Mouse (Mus musculus) CD4-positive helper T cell, adult 2 months (primary cell): Measurements from ENCODE around the gene Zmym1.
"Not testable (repeated sequence)": the region's sequence is repeated elsewhere in the genome, so short reads cannot be mapped to it uniquely, and the experiment has no call there.

Source experiments
- DNase-seq: peaks from one replicate; pipeline ENCODE4 v3.0.0-alpha.2; 2012; ENCODE audit warnings: low read depth, missing footprints, low spot score

Zmym1 gene

GRCm38 (mm10) chr4:127060585-127061290, at the start of gene Zmym1:
Gene Zmym1 (minus strand): TSS chr4:127061152.
- DNase-seq = peak; percentile 93

GRCm38 (mm10) chr4:127110570-127110969, 49.6 kb upstream of the Zmym1 start:
- DNase-seq = no peak

GRCm38 (mm10) chr4:127107566-127107965, 46.6 kb upstream of the Zmym1 start:
- DNase-seq = no peak

- DNase-seq = not testable (repeated sequence)
Measured at GRCm38 (mm10) chr4:127099552-127099951, 38.6 kb upstream of the Zmym1 start.

- DNase-seq = peak; percentile 49
Measured at GRCm38 (mm10) chr4:127095090-127095489, 34.1 kb upstream of the Zmym1 start.

- DNase-seq = no peak
Measured at GRCm38 (mm10) chr4:127091188-127091587, 30.2 kb upstream of the Zmym1 start.

- no peak for DNase-seq
Measured at GRCm38 (mm10) chr4:127085761-127086160, 24.8 kb upstream of the Zmym1 start.

- no peak for DNase-seq
Measured at GRCm38 (mm10) chr4:127083131-127083530, 22.2 kb upstream of the Zmym1 start.

- DNase-seq = no peak
Measured at GRCm38 (mm10) chr4:127080806-127081205, 19.9 kb upstream of the Zmym1 start.

GRCm38 (mm10) chr4:127076875-127077548, 16.1 kb upstream of the Zmym1 start, which contains the start of gene Zmym6:
Gene Zmym6 (plus strand): TSS chr4:127077383.
- DNase-seq = peak; percentile 96

- no peak for DNase-seq
Measured at GRCm38 (mm10) chr4:127074915-127075314, 14.0 kb upstream of the Zmym1 start.

- no peak for DNase-seq
Measured at GRCm38 (mm10) chr4:127064051-127064450, 3.1 kb upstream of the Zmym1 start.

- DNase-seq = no peak
Measured at GRCm38 (mm10) chr4:127054522-127055198, 6.3 kb downstream of the Zmym1 start.

GRCm38 (mm10) chr4:127053071-127053470, 7.9 kb downstream of the Zmym1 start:
- no peak for DNase-seq

- no peak for DNase-seq
Measured at GRCm38 (mm10) chr4:127051121-127051520, 9.8 kb downstream of the Zmym1 start.

- DNase-seq = no peak
Measured at GRCm38 (mm10) chr4:127043540-127043939, 17.4 kb downstream of the Zmym1 start.

- no peak for DNase-seq
Measured at GRCm38 (mm10) chr4:127039871-127040483, 21.0 kb downstream of the Zmym1 start.

GRCm38 (mm10) chr4:127038828-127039349, 22.1 kb downstream of the Zmym1 start:
- DNase-seq = no peak

GRCm38 (mm10) chr4:127037908-127038827, 22.8 kb downstream of the Zmym1 start:
- DNase-seq = no peak

- no peak for DNase-seq
Measured at GRCm38 (mm10) chr4:127037158-127037557, 23.8 kb downstream of the Zmym1 start.
